ENCODE assay signal across 12 mouse cellular contexts in the genomic region with DNA sequence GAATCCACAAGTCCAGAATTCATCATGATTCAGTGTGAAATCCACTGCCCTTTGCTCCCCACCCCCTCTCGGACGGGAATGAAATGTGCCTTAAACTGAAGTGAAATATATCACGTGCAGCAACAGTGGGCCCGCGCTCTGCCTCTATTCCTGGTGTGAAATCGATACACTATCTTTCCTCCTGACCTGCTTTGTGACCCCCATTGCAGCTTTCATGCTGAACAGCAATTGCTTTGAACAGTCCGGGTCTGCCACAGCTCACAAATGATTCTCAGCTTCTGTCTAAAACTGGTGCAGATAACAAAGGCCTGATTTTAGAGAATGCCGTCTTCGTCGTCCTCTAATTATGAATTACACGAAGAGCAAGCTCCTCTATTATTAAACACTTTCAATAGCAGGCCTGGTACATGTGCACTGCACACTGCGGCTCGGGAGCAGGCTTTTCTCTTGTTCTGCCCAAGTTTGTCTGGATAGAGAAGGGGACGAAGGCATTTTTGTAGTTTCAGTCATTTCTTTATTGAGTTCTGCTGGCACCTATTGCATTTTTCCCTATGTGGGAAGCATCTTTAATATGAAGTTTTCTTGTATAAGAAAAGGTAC.
DNase-seq lines count a peak whose midpoint lies in the region; ATAC-seq lines count a peak whose summit lies in the region.
"Had no signal": no experiment of that assay in that cellular context is flagged by ENCODE, and none has a peak within 500 bp of the region (broad histone marks: within the 10 kb centered on the region; RNA-seq: fewer than 3 reads in every experiment).

No protein-coding gene starts in this region.

- H3K4me3 ChIP-seq in heart, embryonic 13.5 days: no peak overlapping the region
- H3K4me3 ChIP-seq in midbrain, embryonic 12.5 days: no peak overlapping the region
- no peak overlapping the region for H3K4me3 ChIP-seq in midbrain, embryonic 10.5 days
- H3K4me3 ChIP-seq: limb, embryonic 12.5 days had no signal

- no peak overlapping the region for H3K27ac ChIP-seq in heart, embryonic 13.5 days (replicated peaks)
- peak overlapping the region; percentile 67 for H3K27ac ChIP-seq in midbrain, embryonic 12.5 days (replicated peaks)
- no peak overlapping the region for H3K27ac ChIP-seq in midbrain, embryonic 10.5 days (replicated peaks)
- H3K27ac ChIP-seq: limb, embryonic 12.5 days; stomach, postnatal 0 days had no signal

- H3K27me3 ChIP-seq in heart, embryonic 13.5 days (replicated peaks): no peaks in the 10 kb centered on the region
- no peaks in the 10 kb centered on the region for H3K27me3 ChIP-seq in midbrain, embryonic 12.5 days
- H3K27me3 ChIP-seq in midbrain, embryonic 10.5 days (ENCODE audit: low read depth, poor library complexity, severe bottlenecking): no peaks in the 10 kb centered on the region
- H3K27me3 ChIP-seq: limb, embryonic 12.5 days had no signal

- WGBS in heart, embryonic 13.5 days: 45% methylated on average over 14 of the region's 14 CpGs
- 36% methylated on average over 14 of the region's 14 CpGs for WGBS in midbrain, embryonic 12.5 days
- 52% methylated on average over 14 of the region's 14 CpGs for WGBS in midbrain, embryonic 10.5 days

- H3K4me2 ChIP-seq in heart, embryonic 13.5 days: peak overlapping the region; percentile 8; the same call in 1 of the 2 replicates
- no peak overlapping the region for H3K4me2 ChIP-seq in midbrain, embryonic 12.5 days (replicated peaks)
- H3K4me2 ChIP-seq: limb, embryonic 12.5 days had no signal

- intact Hi-C loops in heart, postnatal 25 days (cut with DNase I): no loop called here

- no peak for DNase-seq in heart, postnatal 25 days (ENCODE audit: low spot score)
- no peak for DNase-seq in midbrain, embryonic 10.5 days (ENCODE audit: low spot score)
- DNase-seq in mesoderm, embryonic 11.5 days (ENCODE audit: low read depth, low spot score): peak; percentile 45
- DNase-seq in B cell, adult 2 months: no peak
- no peak for DNase-seq in ovary, postnatal 36 days (ENCODE audit: low spot score)
- no peak for DNase-seq in spleen, postnatal 10 days (ENCODE audit: low spot score in 2 of 2)
- DNase-seq: cerebellum, postnatal 14 days; heart, postnatal 4 days had no signal

- ATAC-seq in heart, embryonic 13.5 days (ENCODE audit: extremely low read depth, insufficient number of reproducible peaks, low FRiP score, low TSS enrichment): no peak
- no peak for ATAC-seq in midbrain, embryonic 12.5 days (ENCODE audit: low FRiP score, low read depth)

- peaks cover 7% of the 10 kb centered on the region; the same call in 1 of the 2 replicates for H3K4me1 ChIP-seq in heart, embryonic 13.5 days
- H3K4me1 ChIP-seq in midbrain, embryonic 12.5 days: peaks cover 12% of the 10 kb centered on the region
- H3K4me1 ChIP-seq in midbrain, embryonic 10.5 days: peaks cover 13% of the 10 kb centered on the region
- H3K4me1 ChIP-seq: limb, embryonic 12.5 days had no signal

- no peaks in the 10 kb centered on the region for H3K9me3 ChIP-seq in heart, embryonic 13.5 days
- no peaks in the 10 kb centered on the region for H3K9me3 ChIP-seq in midbrain, embryonic 12.5 days
- H3K9me3 ChIP-seq in midbrain, embryonic 10.5 days (replicated peaks): no peaks in the 10 kb centered on the region
- H3K9me3 ChIP-seq: limb, embryonic 12.5 days had no signal

- H3K36me3 ChIP-seq in heart, embryonic 13.5 days: no peaks in the 10 kb centered on the region
- H3K36me3 ChIP-seq in midbrain, embryonic 12.5 days: no peaks in the 10 kb centered on the region
- peaks cover 6% of the 10 kb centered on the region; the same call in 1 of the 2 replicates for H3K36me3 ChIP-seq in midbrain, embryonic 10.5 days
- H3K36me3 ChIP-seq: limb, embryonic 12.5 days had no signal

- no peak overlapping the region for H3K9ac ChIP-seq in heart, embryonic 13.5 days
- no peak overlapping the region; the same call in 1 of the 2 replicates for H3K9ac ChIP-seq in midbrain, embryonic 12.5 days (replicated peaks)
- H3K9ac ChIP-seq: limb, embryonic 12.5 days had no signal
